8 mouse cellular contexts compared by ENCODE assay signal in genomic region chr4:106909797-106910196, GRCm38 (mm10). TPM values are rescaled to one million over a fixed set of nuclear protein-coding genes. Genes with fewer than 3 reads are reported as not detected.
DNase-seq lines count a peak whose midpoint lies in the region; ATAC-seq and TF ChIP-seq lines count a peak whose summit lies in the region.

No protein-coding gene starts in this region.

- H3ac ChIP-seq in C2C12 (ENCODE audit: control insufficient read depth, insufficient read length, low read depth): peak overlapping the region; percentile 24

- H3K79me3 ChIP-seq in C2C12 (ENCODE audit: low read depth): peaks cover 23% of the 10 kb centered on the region

- H3K27ac ChIP-seq in gastrocnemius, adult 2 months: peak overlapping the region; percentile 94
- H3K27ac ChIP-seq in forebrain, embryonic 14.5 days (ENCODE audit: low read depth, low read length): peak overlapping the region; percentile 98
- peak overlapping the region; percentile 100 for H3K27ac ChIP-seq in limb, embryonic 12.5 days
- peak overlapping the region; percentile 87 for H3K27ac ChIP-seq in olfactory bulb, adult 2 months (ENCODE audit: insufficient read depth, low read depth, low read length)

- peak overlapping the region; percentile 54 for H3K9ac ChIP-seq in forebrain, embryonic 14.5 days (ENCODE audit: low read length)
- H3K9ac ChIP-seq in limb, embryonic 12.5 days (replicated peaks): peak overlapping the region; percentile 19; the same call in 1 of the 2 replicates

- no peaks in the 10 kb centered on the region for H3K9me3 ChIP-seq in forebrain, embryonic 14.5 days (replicated peaks; ENCODE audit: control insufficient read depth, low read length)
- no peaks in the 10 kb centered on the region for H3K9me3 ChIP-seq in limb, embryonic 12.5 days

- peaks cover 32% of the 10 kb centered on the region for H3K4me1 ChIP-seq in forebrain, embryonic 14.5 days (ENCODE audit: control insufficient read depth, insufficient read depth, low read length)
- peaks cover 59% of the 10 kb centered on the region for H3K4me1 ChIP-seq in limb, embryonic 12.5 days (replicated peaks)
- H3K4me1 ChIP-seq in olfactory bulb, adult 2 months (ENCODE audit: control insufficient read depth, insufficient read depth, low read length): peaks cover 39% of the 10 kb centered on the region

- no peak for TF ChIP-seq CTCF in gastrocnemius, adult 2 months (IDR thresholded peaks at IDR 0.05)
- TF ChIP-seq CTCF in C2C12 (IDR thresholded peaks at IDR 0.05; ENCODE audit: control insufficient read depth, insufficient read depth, insufficient read length): no peak
- no peak for TF ChIP-seq CTCF in olfactory bulb, adult 2 months (IDR thresholded peaks at IDR 0.05; ENCODE audit: insufficient read depth, low read depth, low read length)

- no peak for DNase-seq in gastrocnemius, adult 2 months
- no peak for DNase-seq in gastrocnemius, postnatal 25 days
- no peak for DNase-seq in forebrain, embryonic 14.5 days (ENCODE audit: low spot score)
- no peak for DNase-seq in right cerebral cortex, adult 18-20 months
- DNase-seq in layer of hippocampus, postnatal 36 days: no peak

- peak overlapping the region; percentile 85 for H3K4me2 ChIP-seq in forebrain, embryonic 14.5 days (ENCODE audit: low read length)
- peak overlapping the region; percentile 98 for H3K4me2 ChIP-seq in limb, embryonic 12.5 days

- intact Hi-C loops in gastrocnemius, adult 2 months (cut with DNase I): loop anchor here (1.0 to 5.0 kb wide), 3 partner anchors 69 to 255 kb away; partner anchors contain the start of genes Cyb5rl and Mrpl37

- peak overlapping the region; percentile 97 for H3K4me3 ChIP-seq in gastrocnemius, adult 2 months
- peak overlapping the region; percentile 16 for H3K4me3 ChIP-seq in C2C12 (ENCODE audit: insufficient read depth, poor library complexity, severe bottlenecking)
- H3K4me3 ChIP-seq in forebrain, embryonic 14.5 days (ENCODE audit: low read depth, low read length): peak overlapping the region; percentile 100
- peak overlapping the region; percentile 100 for H3K4me3 ChIP-seq in limb, embryonic 12.5 days (replicated peaks)
- H3K4me3 ChIP-seq in olfactory bulb, adult 2 months (ENCODE audit: insufficient read depth, low read depth, low read length): peak overlapping the region; percentile 22; the same call in 1 of the 2 replicates

- no peaks in the 10 kb centered on the region for H3K27me3 ChIP-seq in C2C12 (ENCODE audit: control insufficient read depth, insufficient read depth, insufficient read length)
- H3K27me3 ChIP-seq in forebrain, embryonic 14.5 days (replicated peaks; ENCODE audit: control insufficient read depth, insufficient read depth, low read length): no peaks in the 10 kb centered on the region
- no peaks in the 10 kb centered on the region for H3K27me3 ChIP-seq in limb, embryonic 12.5 days

- TF ChIP-seq POLR2A in olfactory bulb, adult 2 months (IDR thresholded peaks at IDR 0.05; ENCODE audit: insufficient read depth, low read depth, low read length): no peak

- H3K79me2 ChIP-seq in C2C12 (ENCODE audit: control insufficient read depth, insufficient read depth): peaks cover 34% of the 10 kb centered on the region

- WGBS in forebrain, embryonic 14.5 days: 0% methylated on average over 6 of the region's 6 CpGs
- WGBS in limb, embryonic 12.5 days: under 1% methylated on average over 6 of the region's 6 CpGs
- 1% methylated on average over 6 of the region's 6 CpGs for WGBS in olfactory bulb, adult 2 months

- ATAC-seq in forebrain, embryonic 14.5 days: no peak
- no peak for ATAC-seq in limb, embryonic 12.5 days (ENCODE audit: insufficient number of reproducible peaks, insufficient read depth, low FRiP score, low TSS enrichment, low read depth)

- peaks cover 13% of the 10 kb centered on the region for H3K36me3 ChIP-seq in C2C12 (ENCODE audit: control insufficient read depth, insufficient read depth)
- peaks cover 15% of the 10 kb centered on the region for H3K36me3 ChIP-seq in forebrain, embryonic 14.5 days (ENCODE audit: control insufficient read depth, insufficient read depth, low read length)
- H3K36me3 ChIP-seq in limb, embryonic 12.5 days: peaks cover 20% of the 10 kb centered on the region

TF ChIP-seq in C2C12, 6 proteins besides CTCF, POLR2A, EP300 and RAD21:
- TF ChIP-seq USF1 (IDR thresholded peaks at IDR 0.05; ENCODE audit: low read depth) (no peak), MYOG (IDR thresholded peaks at IDR 0.05; ENCODE audit: control insufficient read depth, extremely low read depth, insufficient read length) (no peak), MYOD1 (IDR thresholded peaks at IDR 0.05; ENCODE audit: control insufficient read depth, insufficient read length, low read depth) (no peak), MAX (IDR thresholded peaks at IDR 0.05) (no peak), CEBPB (IDR thresholded peaks at IDR 0.05; ENCODE audit: low read depth) (no peak), FOSL1 (IDR thresholded peaks at IDR 0.05; ENCODE audit: insufficient read depth, low read length, poor library complexity, severe bottlenecking) (no peak)

RNA-seq across cellular contexts. Expression of gene Ssbp3, which starts 0.7 kb away (rescaled TPM):
- total RNA-seq in gastrocnemius, adult 2 months (2021): 10 to 100 TPM; 23.7 to 30.0 TPM
- total RNA-seq in gastrocnemius, postnatal 25 days (2021): 10 to 100 TPM; 18.7 to 19.5 TPM
- 74.7 TPM for polyA plus RNA-seq in C2C12 (2012; fragmentation: generic; extraction: Trizol)
- polyA plus RNA-seq in forebrain, embryonic 14.5 days (2014; fragmentation: Nextera tagmentation; extraction: Ambion mirVana): 118 and 127 TPM in 2 replicates
- polyA plus RNA-seq in limb, embryonic 12.5 days (2016; fragmentation: Nextera tagmentation; extraction: Ambion mirVana): 278 and 295 TPM in 2 replicates
- not detected in 2 replicates for polyA plus RNA-seq in olfactory bulb, adult 2 months (2012; ENCODE audit: insufficient read depth, insufficient read length, low replicate concordance, missing spikeins)
- total RNA-seq in layer of hippocampus, postnatal 36 days (2021): 100 to 1,000 TPM; 144 to 163 TPM

Comparison
In these comparisons a context has a peak if more than half of its experiments do, and no peak if none do; other contexts are left out.
1. H3K4me3 ChIP-seq: peak in every context shown above with its lines; median percentile 100 in forebrain, embryonic 14.5 days; 100 in limb, embryonic 12.5 days; 97 in gastrocnemius, adult 2 months; 22 in olfactory bulb, adult 2 months; 16 in C2C12.